In genomic region chr3:88913511-88914383, GRCm38 (mm10) we compare ENCODE assay signal across 8 mouse cellular contexts. TPM values are rescaled to one million over a fixed set of nuclear protein-coding genes. Genes with fewer than 3 reads are reported as not detected.
DNase-seq lines count a peak whose midpoint lies in the region; ATAC-seq and TF ChIP-seq lines count a peak whose summit lies in the region.

TSS of gene Msto1 (minus strand) at chr3:88913999.

- peak; percentile 98 for ATAC-seq in activated CD4-positive, CD25-positive, alpha-beta regulatory T cell, adult 4 months
- ATAC-seq in megakaryocyte progenitor cell, adult 5-6 weeks (replicated peaks; ENCODE audit: poor library complexity), result peak; percentile 98

- TF ChIP-seq POLR2A in cortical plate, adult 2 months (IDR thresholded peaks at IDR 0.05; ENCODE audit: extremely low read depth, insufficient read depth, low read length), result peak; percentile 98

- peak within 1 kb of the TSS; percentile 96 for H3K4me3 ChIP-seq in cortical plate, adult 2 months (ENCODE audit: insufficient read depth, low read length)

- peak; percentile 89 for DNase-seq in gastrocnemius, postnatal 10 days
- peak; percentile 96 for DNase-seq in induced T-regulatory cell, adult 2 months (ENCODE audit: low read depth)
- peak; percentile 79 to 92 for DNase-seq in left cerebral cortex, adult 9 months (ENCODE audit: low spot score in 2 of 2)
- peak; percentile 91 for DNase-seq in right cerebral cortex, postnatal 14 days
- DNase-seq in urinary bladder, postnatal 36 days (ENCODE audit: low spot score in 2 of 2), result peak; percentile 85 to 91

- TF ChIP-seq CTCF in cortical plate, adult 2 months (IDR thresholded peaks at IDR 0.05; ENCODE audit: extremely low read depth, insufficient read depth, low read length), result no peak

- no peaks in the 10 kb centered on the region; the same call in 1 of the 2 replicates for H3K4me1 ChIP-seq in cortical plate, adult 2 months (ENCODE audit: control insufficient read depth, insufficient read depth, low read length)

- peak within 1 kb of the TSS; percentile 42 for H3K27ac ChIP-seq in cortical plate, adult 2 months (ENCODE audit: insufficient read depth, low read length)

RNA-seq across cellular contexts. Expression of gene Msto1, which starts in this region (rescaled TPM):
- polyA plus RNA-seq in activated CD4-positive, CD25-positive, alpha-beta regulatory T cell, adult 4 months (2017; shearing (Covaris generic)), result 10 to 100 TPM; 23.7 to 30.8 TPM
- 30.9 and 35.4 TPM in 2 replicates for polyA plus RNA-seq in cortical plate, adult 2 months (2012; rRNA removed)
- 10 to 100 TPM; 13.8 to 18.7 TPM for total RNA-seq in gastrocnemius, postnatal 10 days (2021)
- total RNA-seq in megakaryocyte progenitor cell, adult 5-6 weeks (2015), result 14.1 and 14.5 TPM in 2 replicates
- 27.6 and 31.0 TPM in 2 replicates for total RNA-seq in megakaryocyte progenitor cell, adult 5-6 weeks (2017)

Comparison
In these comparisons a context has a peak if more than half of its experiments do, and no peak if none do; other contexts are left out.
1. Peak in every context shown above with its lines: DNase-seq, ATAC-seq, H3K4me3 ChIP-seq and H3K27ac ChIP-seq.